Mouse (Mus musculus) heart, embryonic 10.5 days (tissue): ENCODE results near the gene Taar4. TPM values are rescaled to one million over a fixed set of nuclear protein-coding genes. Genes with fewer than 3 reads are reported as not detected.

ENCODE experiments used
- DNase-seq: peaks from one replicate; pipeline ENCODE4 v3.0.0-alpha.2; 2017; ENCODE audit warnings: low spot score
- H3K27ac ChIP-seq: fragments of 300-500 bp; sonication (generic); 2 replicates; pipeline ENCODE4 v1.5.1; 2016; ENCODE audit warnings: mild to moderate bottlenecking
- H3K27me3 ChIP-seq: fragments of 300-500 bp; sonication (generic); 2 replicates; pipeline ENCODE4 v1.6.1; 2016; ENCODE audit warnings: mild to moderate bottlenecking; ENCODE audit not compliant: poor library complexity, insufficient read depth, severe bottlenecking
- H3K36me3 ChIP-seq: fragments of 300-500 bp; sonication (generic); 2 replicates; pipeline ENCODE4 v1.6.1; 2016; ENCODE audit warnings: mild to moderate bottlenecking, moderate library complexity
- H3K4me1 ChIP-seq: fragments of 300-500 bp; sonication (generic); 2 replicates; pipeline ENCODE4 v1.6.1; 2016; ENCODE audit warnings: mild to moderate bottlenecking
- H3K4me3 ChIP-seq: fragments of 300-500 bp; sonication (generic); 2 replicates; pipeline ENCODE4 v1.5.1; 2016; ENCODE audit warnings: mild to moderate bottlenecking, moderate library complexity
- H3K9me3 ChIP-seq: fragments of 300-500 bp; sonication (generic); 2 replicates; pipeline ENCODE4 v1.6.1; 2016; ENCODE audit warnings: mild to moderate bottlenecking, moderate library complexity
- WGBS: fragments of 180-500 bp; shearing (Covaris S2); methylation state at CpG from one replicate; pipeline ENCODE4 v1.1.7; 2016; 5-methylcytosine and 5-hydroxymethylcytosine counted together
- polyA plus RNA-seq: library from polyadenylated mRNA; unstranded; fragments of >200 nt; fragmentation: Nextera tagmentation; extraction: Ambion mirVana; gene quantifications from 2 replicates; pipeline ENCODE4 v1.2.1, GENCODE M21; 2016

Gene Taar4
- polyA plus RNA-seq = not detected in 2 replicates

DNA sequence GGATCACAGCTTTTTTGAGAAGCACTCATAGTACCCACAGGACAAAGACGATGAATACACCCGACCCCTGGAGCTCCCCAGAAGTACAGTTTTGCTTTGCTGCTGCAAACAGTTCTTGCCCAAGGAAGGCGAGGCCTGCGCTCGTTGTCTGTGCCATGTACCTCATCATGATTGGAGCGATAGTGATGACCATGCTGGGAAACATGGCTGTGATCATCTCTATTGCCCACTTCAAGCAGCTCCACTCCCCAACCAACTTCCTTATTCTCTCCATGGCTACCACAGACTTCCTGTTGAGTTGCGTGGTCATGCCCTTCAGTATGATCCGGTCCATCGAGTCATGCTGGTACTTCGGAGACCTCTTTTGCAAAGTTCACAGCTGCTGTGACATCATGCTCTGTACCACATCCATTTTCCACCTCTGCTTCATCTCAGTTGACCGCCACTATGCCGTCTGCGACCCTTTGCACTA lies at the start of gene Taar4:
Taar4 (plus strand) TSS at position 51 of the 472 bp plus-strand sequence.
- no peak within 1 kb of the TSS for H3K4me3 ChIP-seq
- no peaks in the 10 kb centered on the region for H3K36me3 ChIP-seq
- no peaks in the 10 kb centered on the region for H3K27me3 ChIP-seq
- H3K27ac ChIP-seq = no peak within 1 kb of the TSS
- H3K4me1 ChIP-seq = peaks cover 4% of the 10 kb centered on the region; the same call in 1 of the 2 replicates
- DNase-seq = no peak
- H3K9me3 ChIP-seq = no peaks in the 10 kb centered on the region
- 91% methylated on average over 13 of the region's 13 CpGs for WGBS

DNA sequence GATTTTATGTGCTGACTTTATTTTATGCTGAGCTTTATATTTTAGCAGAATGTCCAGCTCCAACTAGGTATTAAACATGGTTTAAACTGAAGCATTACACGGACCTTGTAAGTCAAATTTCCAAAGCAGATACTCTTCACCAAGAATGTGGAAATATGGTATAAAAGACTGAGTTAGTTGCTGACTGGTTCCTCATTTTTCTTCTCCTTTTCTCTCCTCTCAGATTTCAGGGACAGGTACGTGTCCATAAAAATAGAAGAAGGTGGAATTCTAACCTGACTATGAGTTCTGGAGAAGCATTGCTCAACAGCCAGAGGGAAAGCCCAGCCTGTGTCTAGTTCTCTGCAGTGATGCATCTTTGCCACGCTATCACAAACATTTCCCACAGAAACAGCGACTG lies 40.2 kb upstream of the Taar4 start, which contains the start of gene Taar1:
Taar1 (plus strand) TSS at position 301 of the 400 bp plus-strand sequence.
- H3K9me3 ChIP-seq = no peaks in the 10 kb centered on the region
- DNase-seq = no peak

GRCm38 (mm10) chr10:23922468-23922867 lies 37.8 kb upstream of the Taar4 start:
- H3K4me1 ChIP-seq = no peaks in the 10 kb centered on the region
- no peak for DNase-seq
- H3K4me3 ChIP-seq = no peak overlapping the region
- WGBS = 76% methylated on average over 3 of the region's 3 CpGs
- no peaks in the 10 kb centered on the region for H3K9me3 ChIP-seq
- H3K27ac ChIP-seq = no peak overlapping the region
- no peaks in the 10 kb centered on the region for H3K36me3 ChIP-seq
- no peaks in the 10 kb centered on the region for H3K27me3 ChIP-seq

More for the DNA sequence above, 40.2 kb upstream of the Taar4 start, which contains the start of gene Taar1:
- Histone ChIP-seq H3K36me3 (no peaks in the 10 kb centered on the region), H3K27me3 (no peaks in the 10 kb centered on the region), H3K4me3 (no peak within 1 kb of the TSS), H3K4me1 (no peaks in the 10 kb centered on the region), H3K27ac (no peak within 1 kb of the TSS)
- WGBS = 80% methylated on average over 4 of the region's 4 CpGs

- Histone ChIP-seq H3K9me3 (no peaks in the 10 kb centered on the region), H3K4me1 (no peaks in the 10 kb centered on the region)
- 75% methylated on average over 2 of the region's 2 CpGs for WGBS
Measured at GRCm38 (mm10) chr10:23923941-23924340, 36.4 kb upstream of the Taar4 start.

GRCm38 (mm10) chr10:23937613-23938012 lies 22.7 kb upstream of the Taar4 start:
- Histone ChIP-seq H3K36me3 (no peaks in the 10 kb centered on the region), H3K27ac (no peak overlapping the region), H3K27me3 (no peaks in the 10 kb centered on the region), H3K9me3 (no peaks in the 10 kb centered on the region), H3K4me3 (no peak overlapping the region), H3K4me1 (peaks cover 3% of the 10 kb centered on the region; the same call in 1 of the 2 replicates)
- no peak for DNase-seq
- 49% methylated on average over 4 of the region's 4 CpGs for WGBS

More at GRCm38 (mm10) chr10:23923941-23924340, 36.4 kb upstream of the Taar4 start:
- H3K27me3 ChIP-seq = no peaks in the 10 kb centered on the region
- no peak for DNase-seq
- H3K27ac ChIP-seq = no peak overlapping the region
- no peak overlapping the region for H3K4me3 ChIP-seq
- H3K36me3 ChIP-seq = no peaks in the 10 kb centered on the region

GRCm38 (mm10) chr10:23938312-23938711 lies 22.0 kb upstream of the Taar4 start, which contains the start of gene Taar2:
Gene Taar2 (plus strand): TSS chr10:23938572.
- Histone ChIP-seq H3K4me3 (no peak within 1 kb of the TSS), H3K27me3 (no peaks in the 10 kb centered on the region), H3K4me1 (peaks cover 3% of the 10 kb centered on the region; the same call in 1 of the 2 replicates), H3K36me3 (no peaks in the 10 kb centered on the region), H3K9me3 (no peaks in the 10 kb centered on the region), H3K27ac (no peak within 1 kb of the TSS)
- DNase-seq = no peak
- whole genome bisulfite sequencing = 59% methylated on average over 6 of the region's 6 CpGs

DNA sequence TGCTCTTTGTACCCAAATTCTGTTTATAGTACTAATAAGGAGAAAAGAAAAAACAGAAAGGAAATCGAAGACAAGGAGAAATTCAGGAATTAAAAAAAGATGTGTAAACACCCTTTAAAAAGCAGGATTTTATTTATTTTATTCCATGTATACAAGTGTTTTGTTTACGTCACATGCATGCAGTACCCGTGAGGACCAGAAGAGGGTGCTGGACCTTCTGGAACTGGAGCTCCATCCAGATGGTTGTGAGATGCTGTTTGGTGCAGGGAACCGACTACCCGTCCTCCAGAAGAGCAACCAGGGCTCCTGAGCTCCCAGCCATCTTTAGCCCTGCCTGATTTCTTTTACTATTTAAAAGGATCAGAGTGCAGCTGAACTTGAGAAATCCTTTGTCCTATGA lies 17.8 kb upstream of the Taar4 start:
- Histone ChIP-seq H3K4me3 (no peak overlapping the region), H3K36me3 (no peaks in the 10 kb centered on the region), H3K4me1 (no peaks in the 10 kb centered on the region), H3K27me3 (no peaks in the 10 kb centered on the region), H3K9me3 (no peaks in the 10 kb centered on the region), H3K27ac (no peak overlapping the region)
- 75% methylated on average over 5 of the region's 5 CpGs for WGBS
- DNase-seq = no peak

DNA sequence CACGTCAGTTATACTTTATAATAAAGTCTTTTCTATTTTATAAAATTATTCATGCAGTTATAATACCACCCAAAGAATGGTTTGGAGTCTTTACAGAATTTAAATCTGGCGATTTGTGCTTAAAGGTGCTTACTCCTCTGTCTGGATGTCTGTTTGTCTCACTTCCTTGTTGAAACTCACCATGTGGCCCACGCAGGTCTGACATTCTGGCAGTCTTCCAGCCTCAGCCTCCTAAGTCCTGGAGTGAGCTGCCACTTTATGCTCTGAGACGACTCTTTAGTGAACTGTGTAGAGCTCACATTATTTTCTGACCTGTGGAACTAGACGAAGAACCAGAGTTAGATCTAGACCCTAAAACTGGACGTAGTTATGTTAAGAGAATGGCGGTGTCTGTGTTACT lies 12.3 kb upstream of the Taar4 start:
- 64% methylated on average over 7 of the region's 7 CpGs for WGBS
- H3K36me3 ChIP-seq = no peaks in the 10 kb centered on the region
- H3K27ac ChIP-seq = no peak overlapping the region
- no peak for DNase-seq
- no peaks in the 10 kb centered on the region for H3K9me3 ChIP-seq
- no peaks in the 10 kb centered on the region for H3K27me3 ChIP-seq
- no peaks in the 10 kb centered on the region for H3K4me1 ChIP-seq
- H3K4me3 ChIP-seq = no peak overlapping the region

GRCm38 (mm10) chr10:23949508-23950005 lies 10.7 kb upstream of the Taar4 start, which contains the start of gene Taar3:
Gene Taar3 (plus strand): TSS chr10:23949558.
- H3K36me3 ChIP-seq = no peaks in the 10 kb centered on the region
- H3K4me1 ChIP-seq = 0 out of 2 replicates have a peak, but pooled peaks cover 4% of the 10 kb centered on the region
- H3K27me3 ChIP-seq = no peaks in the 10 kb centered on the region
- H3K9me3 ChIP-seq = no peaks in the 10 kb centered on the region
- no peak within 1 kb of the TSS for H3K4me3 ChIP-seq
- WGBS = 85% methylated on average over 16 of the region's 16 CpGs
- no peak for DNase-seq
- H3K27ac ChIP-seq = no peak within 1 kb of the TSS

- H3K4me1 ChIP-seq = 0 out of 2 replicates have a peak, but pooled peaks cover 4% of the 10 kb centered on the region
- H3K27me3 ChIP-seq = no peaks in the 10 kb centered on the region
- no peak overlapping the region for H3K27ac ChIP-seq
- H3K4me3 ChIP-seq = no peak overlapping the region
- WGBS = 79% methylated on average over 6 of the region's 6 CpGs
- DNase-seq = no peak
- H3K36me3 ChIP-seq = no peaks in the 10 kb centered on the region
- no peaks in the 10 kb centered on the region for H3K9me3 ChIP-seq
Measured at GRCm38 (mm10) chr10:23951714-23952113, 8.6 kb upstream of the Taar4 start.

DNA sequence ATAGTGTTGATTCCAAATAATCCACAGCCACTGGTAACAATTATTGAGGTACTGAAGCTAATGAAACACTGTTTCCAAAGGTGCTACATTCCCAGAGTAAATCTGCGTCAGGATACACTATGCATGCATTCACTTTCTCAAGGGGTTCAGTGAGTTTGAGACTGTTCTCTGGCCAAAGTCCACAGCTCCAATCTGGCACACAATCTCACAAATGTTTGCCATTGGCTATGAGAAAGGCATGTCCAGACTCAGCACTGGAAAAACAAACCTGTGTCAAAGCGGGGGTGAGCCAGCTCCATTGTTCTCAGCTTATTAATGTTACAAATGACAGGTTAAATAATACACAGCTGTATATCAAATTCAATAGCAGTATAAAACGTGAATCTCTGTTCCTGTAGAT lies 1.2 kb upstream of the Taar4 start:
- 65% methylated on average over 3 of the region's 3 CpGs for WGBS
- Histone ChIP-seq H3K36me3 (no peaks in the 10 kb centered on the region), H3K9me3 (no peaks in the 10 kb centered on the region), H3K4me1 (peaks cover 7% of the 10 kb centered on the region; the same call in 1 of the 2 replicates), H3K27ac (no peak overlapping the region), H3K4me3 (no peak overlapping the region), H3K27me3 (no peaks in the 10 kb centered on the region)
- no peak for DNase-seq

DNA sequence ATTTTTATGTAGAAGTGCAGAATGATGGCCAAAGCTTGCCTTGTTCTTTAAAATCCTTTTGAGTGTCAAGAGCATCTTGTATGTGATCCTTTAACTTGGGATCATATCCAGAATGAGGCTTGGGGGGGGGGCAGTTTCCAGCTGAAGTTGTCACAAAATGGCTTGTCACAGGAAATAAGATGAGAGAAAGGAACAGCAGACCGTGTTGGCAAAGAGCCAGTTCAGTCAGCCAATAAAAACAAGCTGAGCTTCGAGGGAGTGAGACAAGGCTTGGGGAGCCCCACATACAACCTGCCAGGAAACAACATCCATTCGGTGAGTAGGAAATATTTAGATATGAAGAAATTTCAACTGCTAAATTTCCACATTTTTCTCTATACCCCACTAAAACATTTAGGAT lies 3.1 kb downstream of the Taar4 start:
- WGBS = 51% methylated on average over 3 of the region's 3 CpGs

GRCm38 (mm10) chr10:23964921-23965610 lies 4.8 kb downstream of the Taar4 start:
- no peaks in the 10 kb centered on the region for H3K27me3 ChIP-seq
- H3K9me3 ChIP-seq = no peaks in the 10 kb centered on the region
- WGBS = 86% methylated on average over 6 of the region's 6 CpGs
- no peak for DNase-seq
- H3K4me3 ChIP-seq = no peak overlapping the region
- H3K36me3 ChIP-seq = no peaks in the 10 kb centered on the region
- H3K27ac ChIP-seq = no peak overlapping the region
- H3K4me1 ChIP-seq = no peaks in the 10 kb centered on the region

More for the DNA sequence above, 3.1 kb downstream of the Taar4 start:
- H3K27ac ChIP-seq = no peak overlapping the region
- no peak overlapping the region for H3K4me3 ChIP-seq
- H3K4me1 ChIP-seq = no peaks in the 10 kb centered on the region
- H3K36me3 ChIP-seq = no peaks in the 10 kb centered on the region
- peak; percentile 74 for DNase-seq
- no peaks in the 10 kb centered on the region for H3K9me3 ChIP-seq
- H3K27me3 ChIP-seq = no peaks in the 10 kb centered on the region
